Mouse (Mus musculus) C2C12 (cell line): ENCODE results near the gene Hdac7. TPM values are rescaled to one million over a fixed set of nuclear protein-coding genes. Genes with fewer than 3 reads are reported as not detected.

ENCODE experiments used
- H3K27me3 ChIP-seq: one replicate; pipeline ENCODE4 v1.6.1; 2011; ENCODE audit not compliant: control insufficient read depth, insufficient read depth, insufficient read length
- H3K36me3 ChIP-seq: one replicate; pipeline ENCODE4 v1.6.1; 2011; ENCODE audit not compliant: control insufficient read depth, insufficient read depth
- H3K4me3 ChIP-seq: one replicate; pipeline ENCODE4 v1.5.1; 2011; ENCODE audit warnings: mild to moderate bottlenecking, control low read depth; ENCODE audit not compliant: poor library complexity, insufficient read depth, severe bottlenecking
- H3K79me2 ChIP-seq: one replicate; pipeline ENCODE4 v1.6.1; 2011; ENCODE audit not compliant: control insufficient read depth, insufficient read depth
- H3K79me3 ChIP-seq: one replicate; pipeline ENCODE4 v1.6.1; 2011; ENCODE audit warnings: low read depth, control low read depth
- H3ac ChIP-seq: one replicate; pipeline ENCODE3; 2011; ENCODE audit warnings: low read depth; ENCODE audit not compliant: control insufficient read depth, insufficient read length
- CEBPB ChIP-seq: IDR thresholded peaks from one replicate; pipeline ENCODE4 v1.6.1; 2011; ENCODE audit warnings: low read depth, mild to moderate bottlenecking, control low read depth, moderate library complexity
- CTCF ChIP-seq: IDR thresholded peaks from one replicate; pipeline ENCODE4 v1.5.1; 2011; ENCODE audit not compliant: control insufficient read depth, insufficient read depth, insufficient read length
- FOSL1 ChIP-seq: IDR thresholded peaks from one replicate; pipeline ENCODE4 v1.8.0; 2011; ENCODE audit warnings: mild to moderate bottlenecking, low read length; ENCODE audit not compliant: poor library complexity, insufficient read depth, severe bottlenecking
- MAX ChIP-seq: IDR thresholded peaks from one replicate; pipeline ENCODE4 v1.6.1; 2011; ENCODE audit warnings: mild to moderate bottlenecking, control low read depth
- MYOD1 ChIP-seq: IDR thresholded peaks from one replicate; pipeline ENCODE4 v1.6.1; 2011; ENCODE audit warnings: low read depth; ENCODE audit not compliant: control insufficient read depth, insufficient read length
- MYOG ChIP-seq: IDR thresholded peaks from one replicate; pipeline ENCODE4 v1.6.1; 2011; ENCODE audit not compliant: control insufficient read depth, insufficient read length; ENCODE audit errors: extremely low read depth
- USF1 ChIP-seq: IDR thresholded peaks from one replicate; pipeline ENCODE4 v1.6.1; 2011; ENCODE audit warnings: low read depth, mild to moderate bottlenecking, control low read depth, moderate library complexity
- polyA plus RNA-seq: library from polyadenylated mRNA; unstranded; fragments of >200 nt; fragmentation: generic; extraction: Trizol; gene quantifications from one replicate; pipeline ENCODE4 v1.2.1, GENCODE M21; 2012; ENCODE audit warnings: missing spikeins

Hdac7 gene
- polyA plus RNA-seq, 1 experiment, result 41.2 TPM

DNA sequence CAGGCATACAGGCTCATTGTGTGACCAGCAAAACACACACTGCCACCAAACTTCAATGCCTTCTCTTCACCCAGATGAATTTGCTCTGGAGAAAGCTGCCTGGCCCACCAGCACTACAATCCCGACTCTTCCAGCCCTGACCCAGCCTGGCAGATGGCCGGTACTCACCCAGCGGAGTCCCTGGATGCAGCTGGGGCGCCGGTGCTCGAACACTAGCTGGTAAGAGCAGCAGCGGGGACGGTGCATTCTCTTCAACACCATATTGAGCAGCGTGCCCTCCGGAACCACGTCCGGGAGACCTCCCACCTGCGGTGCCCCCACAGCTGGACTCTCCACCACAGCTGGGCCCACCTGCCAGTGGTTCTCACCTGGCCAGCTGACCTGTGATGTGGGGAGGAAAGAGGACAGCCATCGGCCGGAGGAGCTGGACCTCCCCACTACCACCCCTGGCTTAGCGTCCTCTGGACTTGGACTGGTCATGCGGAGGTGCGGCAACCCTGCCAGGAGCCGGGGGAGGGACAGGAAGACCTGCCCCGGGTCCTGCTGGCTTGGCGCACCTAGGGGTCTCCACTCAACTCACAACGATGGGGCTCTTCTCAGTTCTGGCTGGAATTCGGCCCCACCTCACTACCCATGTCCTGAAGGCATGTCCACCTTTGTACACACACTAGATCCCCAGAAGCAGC lies 77.6 kb downstream of the Hdac7 start:
- Histone ChIP-seq H3K79me2 (no peaks in the 10 kb centered on the region), H3ac (no peak overlapping the region), H3K4me3 (peak overlapping the region; percentile 26), H3K36me3 (no peaks in the 10 kb centered on the region), H3K79me3 (no peaks in the 10 kb centered on the region), H3K27me3 (peaks cover 19% of the 10 kb centered on the region)
- TF ChIP-seq USF1 (no peak), MAX (no peak), MYOD1 (no peak), CEBPB (no peak)

DNA sequence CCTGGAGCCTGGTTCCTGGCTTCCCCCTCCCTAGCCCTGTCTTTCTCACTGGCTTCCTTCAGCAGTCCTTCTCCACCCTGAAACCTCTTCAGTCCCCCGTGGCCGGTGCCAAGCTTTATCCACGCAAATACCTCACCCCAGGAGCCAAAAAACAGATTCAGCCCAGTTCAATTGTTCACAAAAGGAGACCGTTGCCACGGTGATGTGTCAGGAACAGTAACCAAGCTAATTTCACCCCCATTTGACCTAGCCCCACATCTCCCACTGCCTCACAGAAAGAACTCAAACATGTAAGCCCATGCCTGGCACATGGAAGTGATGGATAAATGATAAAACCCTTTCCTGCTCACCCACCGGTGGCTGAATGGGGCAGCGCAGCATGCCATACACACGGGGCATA lies 78.1 kb downstream of the Hdac7 start:
- TF ChIP-seq MYOG, result no peak
- no peak for TF ChIP-seq CEBPB
- TF ChIP-seq USF1, result no peak
- no peak for TF ChIP-seq CTCF
- TF ChIP-seq FOSL1, result no peak
- no peak for TF ChIP-seq MAX
- no peak for TF ChIP-seq MYOD1
- Histone ChIP-seq H3ac (no peak overlapping the region), H3K4me3 (no peak overlapping the region), H3K36me3 (no peaks in the 10 kb centered on the region), H3K79me2 (no peaks in the 10 kb centered on the region), H3K79me3 (no peaks in the 10 kb centered on the region), H3K27me3 (peaks cover 19% of the 10 kb centered on the region)

DNA sequence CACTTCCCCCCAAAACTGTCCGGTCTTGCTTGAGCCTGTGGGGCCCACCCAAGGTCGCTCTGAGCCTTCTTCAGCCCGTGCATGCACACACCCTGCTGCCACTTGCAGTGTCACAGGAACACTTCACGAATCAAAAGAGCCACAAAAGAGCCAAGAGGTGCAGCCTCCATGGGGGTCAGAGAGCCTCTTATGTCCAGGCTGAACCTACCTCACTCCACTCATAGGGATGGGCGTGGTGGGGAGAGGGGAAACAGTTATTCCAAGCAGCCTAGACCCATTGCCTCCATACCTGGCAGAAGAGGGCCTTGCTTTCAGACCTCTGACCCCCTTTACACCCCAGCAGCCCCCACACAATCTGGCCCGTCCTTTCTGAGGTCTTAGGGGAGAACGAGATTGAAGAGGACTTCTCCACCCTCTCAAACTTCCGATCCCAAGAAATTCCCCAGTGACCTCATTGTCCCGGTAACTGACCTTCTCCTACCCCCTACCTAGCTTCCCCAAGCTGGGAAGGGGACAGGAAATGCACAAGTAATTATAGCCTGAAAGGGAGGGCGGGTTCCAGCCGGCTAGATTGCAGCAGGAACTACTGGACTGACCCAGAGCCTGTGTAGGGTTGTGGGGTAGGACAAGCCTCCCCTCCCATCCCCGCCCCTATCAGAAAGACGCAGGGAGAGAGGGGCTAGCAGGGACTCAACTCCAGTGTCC lies 79.1 kb downstream of the Hdac7 start:
- Histone ChIP-seq H3K36me3 (no peaks in the 10 kb centered on the region), H3K79me3 (no peaks in the 10 kb centered on the region), H3K4me3 (no peak overlapping the region), H3K27me3 (peaks cover 21% of the 10 kb centered on the region), H3K79me2 (no peaks in the 10 kb centered on the region), H3ac (no peak overlapping the region)
- TF ChIP-seq MYOD1, result no peak

DNA sequence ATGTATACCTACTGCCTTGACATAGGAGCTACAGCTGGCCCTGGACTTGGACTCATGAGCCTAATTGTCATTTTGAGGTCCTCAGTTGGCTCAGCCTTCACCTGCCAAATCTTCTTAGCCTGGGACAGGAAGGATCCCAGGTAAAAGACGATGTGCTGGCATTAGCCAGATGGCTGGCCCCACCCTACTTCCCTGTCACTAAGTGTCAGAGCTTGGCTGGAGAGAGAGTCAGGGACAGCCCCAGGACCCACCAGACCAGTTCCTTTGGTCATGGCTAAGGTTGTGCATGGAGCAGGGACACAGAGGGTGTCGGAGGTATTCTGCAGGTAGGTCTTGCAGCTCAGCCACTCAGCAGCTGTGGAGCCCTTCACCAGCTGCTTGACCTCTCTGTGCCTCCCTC lies 79.8 kb downstream of the Hdac7 start:
- TF ChIP-seq MYOD1, result no peak
- no peak for TF ChIP-seq CEBPB
- no peak for TF ChIP-seq FOSL1
- no peak for TF ChIP-seq MYOG
- no peak for TF ChIP-seq USF1
- TF ChIP-seq MAX, result no peak
- no peak for TF ChIP-seq CTCF
- Histone ChIP-seq H3K79me2 (no peaks in the 10 kb centered on the region), H3K36me3 (no peaks in the 10 kb centered on the region), H3K4me3 (no peak overlapping the region), H3ac (no peak overlapping the region), H3K27me3 (peaks cover 25% of the 10 kb centered on the region), H3K79me3 (no peaks in the 10 kb centered on the region)

DNA sequence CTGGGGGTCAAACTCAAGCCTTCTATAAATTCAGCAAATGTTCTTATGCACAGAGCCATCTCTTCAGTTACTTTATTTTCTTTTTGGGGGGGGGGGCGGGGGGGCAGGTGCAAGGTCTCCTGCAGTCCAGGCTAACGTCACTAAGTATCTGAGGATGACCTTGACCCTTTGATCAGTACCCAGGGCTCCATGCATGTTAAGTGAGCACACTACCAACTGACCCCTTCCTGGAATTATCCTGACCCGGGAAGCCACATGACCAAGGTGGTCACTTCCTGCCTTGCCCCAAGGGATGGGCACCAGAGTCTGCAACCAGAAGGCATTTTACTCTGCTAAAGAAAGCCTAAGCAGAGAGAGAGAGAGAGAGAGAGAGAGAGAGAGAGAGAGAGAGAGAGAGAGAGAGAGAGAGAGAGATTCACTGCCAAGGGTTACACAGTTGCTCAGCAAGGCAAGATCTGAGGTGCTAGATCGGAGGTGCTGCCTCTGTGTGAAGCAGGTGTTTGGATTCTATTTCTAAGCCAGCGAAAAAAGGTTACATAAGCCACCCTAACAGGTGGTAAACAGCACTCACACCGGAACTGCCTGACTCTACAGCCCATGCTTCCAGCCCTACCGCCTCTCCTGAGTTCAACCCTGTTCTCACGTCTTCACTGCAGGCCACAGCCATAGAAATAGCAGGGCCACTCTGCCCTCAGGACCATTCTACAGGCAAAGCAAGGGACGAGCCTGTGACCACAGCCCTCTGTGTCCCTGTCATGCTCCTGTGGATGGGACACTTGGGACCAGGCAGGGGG lies 80.8 kb downstream of the Hdac7 start:
- Histone ChIP-seq H3K27me3 (peaks cover 32% of the 10 kb centered on the region), H3ac (no peak overlapping the region), H3K36me3 (no peaks in the 10 kb centered on the region), H3K79me2 (no peaks in the 10 kb centered on the region), H3K4me3 (no peak overlapping the region), H3K79me3 (no peaks in the 10 kb centered on the region)
- TF ChIP-seq MYOD1, result no peak
- no peak for TF ChIP-seq CTCF
- no peak for TF ChIP-seq FOSL1
- TF ChIP-seq USF1, result no peak
- no peak for TF ChIP-seq MAX
- no peak for TF ChIP-seq CEBPB
- TF ChIP-seq MYOG, result no peak

DNA sequence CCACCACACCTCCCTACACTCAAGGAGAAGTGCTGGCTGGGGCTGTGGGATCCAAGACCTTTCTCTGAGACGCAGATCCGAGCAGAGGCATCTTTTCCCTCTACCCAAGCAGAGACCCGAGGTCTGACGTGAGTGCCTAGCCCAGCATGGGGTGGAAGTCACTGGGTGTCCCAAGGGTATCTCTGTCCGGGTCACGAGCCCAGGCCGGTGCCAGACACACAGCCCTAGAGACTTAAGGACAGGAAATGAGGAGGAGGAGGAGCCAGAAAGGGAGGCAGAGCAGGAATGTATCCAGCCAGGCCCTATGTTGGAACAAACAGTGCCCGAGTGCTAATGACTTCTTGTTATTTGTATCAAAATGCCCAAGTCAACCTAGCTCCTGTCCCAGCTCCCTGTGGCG lies 81.6 kb downstream of the Hdac7 start:
- H3K27me3 ChIP-seq, result peaks cover 32% of the 10 kb centered on the region
- TF ChIP-seq FOSL1 (no peak), CTCF (no peak), MYOG (no peak), MAX (no peak), MYOD1 (no peak), CEBPB (no peak), USF1 (no peak)
- H3ac ChIP-seq, result no peak overlapping the region
- no peaks in the 10 kb centered on the region for H3K79me3 ChIP-seq
- no peaks in the 10 kb centered on the region for H3K79me2 ChIP-seq
- no peaks in the 10 kb centered on the region for H3K36me3 ChIP-seq
- H3K4me3 ChIP-seq, result no peak overlapping the region
